Mouse (Mus musculus) intestine, postnatal 0 days (tissue): Measurements from ENCODE around the gene Usp29. TPM values are rescaled to one million over a fixed set of nuclear protein-coding genes. Genes with fewer than 3 reads are reported as not detected.

Experiments used
- ATAC-seq: fragments of 200-750 bp; cut with Nextera tagmentation; 2 replicates; pipeline ENCODE4 v1.8.0; 2017; ENCODE audit warnings: mild to moderate bottlenecking, moderate TSS enrichment, moderate library complexity
- H3K27ac ChIP-seq: fragments of 300-500 bp; sonication (generic); 2 replicates; pipeline ENCODE4 v1.5.1; 2014; ENCODE audit warnings: mild to moderate bottlenecking, low read depth, low read length, moderate library complexity
- H3K27me3 ChIP-seq: fragments of 300-500 bp; sonication (generic); replicated peaks from 2 replicates; pipeline ENCODE4 v1.6.1; 2014; ENCODE audit warnings: low read length, mixed read lengths; ENCODE audit not compliant: control insufficient read depth, insufficient read depth
- H3K36me3 ChIP-seq: fragments of 300-500 bp; sonication (generic); 2 replicates; pipeline ENCODE4 v1.6.1; 2014; ENCODE audit warnings: mild to moderate bottlenecking, moderate library complexity; ENCODE audit not compliant: control insufficient read depth, insufficient read depth
- H3K4me1 ChIP-seq: fragments of 300-500 bp; sonication (generic); replicated peaks from 2 replicates; pipeline ENCODE4 v1.6.1; 2014; ENCODE audit warnings: antibody characterized with exemption, low read length, mixed read lengths; ENCODE audit not compliant: control insufficient read depth, insufficient read depth
- H3K4me2 ChIP-seq: fragments of 300-500 bp; sonication (generic); replicated peaks from 2 replicates; pipeline ENCODE4 v1.6.1; 2014; ENCODE audit warnings: low read depth, mild to moderate bottlenecking, moderate library complexity
- H3K4me3 ChIP-seq: fragments of 300-500 bp; sonication (generic); 2 replicates; pipeline ENCODE4 v1.5.1; 2014; ENCODE audit warnings: low read depth, low read length
- H3K9ac ChIP-seq: fragments of 300-500 bp; sonication (generic); 2 replicates; pipeline ENCODE4 v1.6.1; 2014; ENCODE audit warnings: mild to moderate bottlenecking, low read depth, low read length
- H3K9me3 ChIP-seq: fragments of 300-500 bp; sonication (generic); 2 replicates; pipeline ENCODE4 v1.6.1; 2016; ENCODE audit warnings: mixed run types; ENCODE audit not compliant: control insufficient read depth
- CTCF ChIP-seq: sonication (generic); IDR thresholded peaks from 2 replicates; pipeline ENCODE4 v1.5.1; 2016; ENCODE audit warnings: low read depth, mild to moderate bottlenecking, control low read depth, antibody characterized with exemption, moderate library complexity
- WGBS: fragments of 180-500 bp; shearing (Covaris S2); extraction: QIAGEN DNeasy Blood & Tissue Kit; methylation state at CpG from one replicate; pipeline ENCODE4 v1.1.7; 2014; 5-methylcytosine and 5-hydroxymethylcytosine counted together
- polyA plus RNA-seq: library from polyadenylated mRNA; unstranded; fragments of >200 nt; fragmentation: Nextera tagmentation; extraction: Ambion mirVana; gene quantifications from 2 replicates; pipeline ENCODE4 v1.2.1, GENCODE M21; 2015

Gene Usp29
- polyA plus RNA-seq, 1 experiment from 2014 or later: 0.68 TPM

- ATAC-seq: no peak
- Histone ChIP-seq H3K4me2 (no peak overlapping the region), H3K9me3 (no peaks in the 10 kb centered on the region), H3K36me3 (no peaks in the 10 kb centered on the region), H3K9ac (no peak overlapping the region), H3K4me1 (no peaks in the 10 kb centered on the region), H3K27ac (no peak overlapping the region), H3K4me3 (no peak overlapping the region), H3K27me3 (no peaks in the 10 kb centered on the region)
- WGBS: 27% methylated on average over 4 of the region's 4 CpGs
- TF ChIP-seq CTCF: no peak
Observed at GRCm38 (mm10) chr7:6777689-6778088, 47.3 kb downstream of the Usp29 start.

- H3K4me2 ChIP-seq: no peak overlapping the region
- no peaks in the 10 kb centered on the region for H3K27me3 ChIP-seq
- H3K9me3 ChIP-seq: no peaks in the 10 kb centered on the region
- no peak overlapping the region for H3K27ac ChIP-seq
- no peak overlapping the region for H3K9ac ChIP-seq
- H3K4me3 ChIP-seq: no peak overlapping the region
- TF ChIP-seq CTCF: no peak
- H3K4me1 ChIP-seq: no peaks in the 10 kb centered on the region
- H3K36me3 ChIP-seq: no peaks in the 10 kb centered on the region
- ATAC-seq: no peak
- WGBS: 71% methylated on average over 5 of the region's 5 CpGs
Observed at GRCm38 (mm10) chr7:6779172-6779571, 48.8 kb downstream of the Usp29 start.

- 21% methylated on average over 11 of the region's 11 CpGs for WGBS
- H3K27ac ChIP-seq: no peak overlapping the region
- no peaks in the 10 kb centered on the region for H3K9me3 ChIP-seq
- no peaks in the 10 kb centered on the region for H3K27me3 ChIP-seq
- no peak for TF ChIP-seq CTCF
- H3K4me2 ChIP-seq: no peak overlapping the region
- no peak for ATAC-seq
- H3K9ac ChIP-seq: no peak overlapping the region
- H3K4me1 ChIP-seq: 0 out of 2 replicates have a peak, but pooled peaks cover 3% of the 10 kb centered on the region
- H3K36me3 ChIP-seq: no peaks in the 10 kb centered on the region
- no peak overlapping the region for H3K4me3 ChIP-seq
Observed at GRCm38 (mm10) chr7:6781541-6781940, 51.2 kb downstream of the Usp29 start.

- TF ChIP-seq CTCF: no peak
- no peaks in the 10 kb centered on the region for H3K9me3 ChIP-seq
- no peak overlapping the region for H3K4me2 ChIP-seq
- H3K36me3 ChIP-seq: no peaks in the 10 kb centered on the region
- 0 out of 2 replicates have a peak, but pooled peaks cover 3% of the 10 kb centered on the region for H3K4me1 ChIP-seq
- H3K27ac ChIP-seq: no peak overlapping the region
- no peak overlapping the region for H3K9ac ChIP-seq
- H3K4me3 ChIP-seq: no peak overlapping the region
- no peaks in the 10 kb centered on the region for H3K27me3 ChIP-seq
- 9% methylated on average over 8 of the region's 8 CpGs for WGBS
- ATAC-seq: no peak
Observed at GRCm38 (mm10) chr7:6784340-6785073, 54.1 kb downstream of the Usp29 start.

GRCm38 (mm10) chr7:6787000-6787399 is 56.6 kb downstream of the Usp29 start:
- no peaks in the 10 kb centered on the region for H3K27me3 ChIP-seq
- H3K4me3 ChIP-seq: no peak overlapping the region
- H3K9ac ChIP-seq: no peak overlapping the region
- no peak for TF ChIP-seq CTCF
- no peak overlapping the region for H3K27ac ChIP-seq
- no peak overlapping the region for H3K4me2 ChIP-seq
- 0 out of 2 replicates have a peak, but pooled peaks cover 3% of the 10 kb centered on the region for H3K4me1 ChIP-seq
- 36% methylated on average over 2 of the region's 2 CpGs for WGBS
- no peak for ATAC-seq
- no peaks in the 10 kb centered on the region for H3K9me3 ChIP-seq
- H3K36me3 ChIP-seq: no peaks in the 10 kb centered on the region

- no peaks in the 10 kb centered on the region for H3K36me3 ChIP-seq
- H3K9me3 ChIP-seq: no peaks in the 10 kb centered on the region
- H3K4me1 ChIP-seq: 0 out of 2 replicates have a peak, but pooled peaks cover 3% of the 10 kb centered on the region
- TF ChIP-seq CTCF: no peak
- 70% methylated on average over 2 of the region's 2 CpGs for WGBS
- H3K4me3 ChIP-seq: no peak overlapping the region
- H3K27me3 ChIP-seq: no peaks in the 10 kb centered on the region
- no peak overlapping the region for H3K4me2 ChIP-seq
- H3K9ac ChIP-seq: no peak overlapping the region
- no peak overlapping the region for H3K27ac ChIP-seq
- no peak for ATAC-seq
Observed at GRCm38 (mm10) chr7:6788101-6788500, 57.7 kb downstream of the Usp29 start.
